Mouse (Mus musculus) liver, embryonic 14.5 days (tissue): ENCODE measurements around the gene Klhl26. TPM values are rescaled to one million over a fixed set of nuclear protein-coding genes. Genes with fewer than 3 reads are reported as not detected.
A peak's percentile ranks its signal among the peaks of the same experiment; 100 is the strongest.

Experiments used
- ATAC-seq: fragments of 200-750 bp; cut with Nextera tagmentation; 2 replicates; pipeline ENCODE4 v1.8.0; 2017; ENCODE audit warnings: moderate number of reproducible peaks, mild to moderate bottlenecking, moderate library complexity; ENCODE audit not compliant: insufficient read depth
- DNase-seq, 3 experiments: peaks; one replicate each; pipeline ENCODE4 v3.0.0-alpha.2; 2012 to 2013; ENCODE audit warnings: low read depth in 3 of 3, low spot score in 3 of 3
- H3K27ac ChIP-seq: fragments of 300-500 bp; sonication (generic); 2 replicates; pipeline ENCODE4 v1.5.1; 2014; ENCODE audit warnings: moderate library complexity, mild to moderate bottlenecking, control low read depth, inconsistent platforms
- H3K27me3 ChIP-seq: fragments of 300-500 bp; sonication (generic); 2 replicates; pipeline ENCODE4 v1.6.1; 2014; ENCODE audit warnings: mild to moderate bottlenecking, low read length, moderate library complexity; ENCODE audit not compliant: control insufficient read depth, insufficient read depth
- H3K36me3 ChIP-seq: fragments of 300-500 bp; sonication (generic); replicated peaks from 2 replicates; pipeline ENCODE4 v1.6.1; 2014; ENCODE audit warnings: low read depth; ENCODE audit not compliant: control insufficient read depth, insufficient read depth
- H3K4me1 ChIP-seq, 2 experiments: fragments of 200-500 bp in 1 of 2; fragments of 300-500 bp in 1 of 2; sonication (generic) in 1 of 2; replicated peaks; 2 replicates each; pipeline ENCODE4 v1.6.1; 2012 to 2014; ENCODE audit warnings: antibody characterized with exemption in 1 of 2, inconsistent platforms in 1 of 2, low read length in 1 of 2; ENCODE audit not compliant: control insufficient read depth in 2 of 2, insufficient read depth in 2 of 2
- H3K4me2 ChIP-seq: fragments of 300-500 bp; sonication (generic); 2 replicates; pipeline ENCODE4 v1.6.1; 2014; ENCODE audit warnings: low read depth, mild to moderate bottlenecking, control low read depth, moderate library complexity
- H3K4me3 ChIP-seq, 2 experiments: fragments of 200-500 bp in 1 of 2; fragments of 300-500 bp in 1 of 2; sonication (generic) in 1 of 2; 2 replicates each; pipeline ENCODE4 v1.5.1; 2012 to 2014; ENCODE audit warnings: low read depth in 2 of 2, low read length in 2 of 2, mild to moderate bottlenecking in 2 of 2, control low read depth in 1 of 2, inconsistent platforms in 1 of 2, moderate library complexity in 1 of 2; ENCODE audit not compliant: insufficient read depth in 1 of 2
- H3K9ac ChIP-seq: fragments of 300-500 bp; sonication (generic); replicated peaks from 2 replicates; pipeline ENCODE4 v1.6.1; 2014; ENCODE audit warnings: mild to moderate bottlenecking, control low read depth, moderate library complexity
- H3K9me3 ChIP-seq: fragments of 300-500 bp; sonication (generic); 2 replicates; pipeline ENCODE4 v1.6.1; 2016; ENCODE audit warnings: low read length, mixed read lengths; ENCODE audit not compliant: control insufficient read depth
- CTCF ChIP-seq: IDR thresholded peaks from 2 replicates; pipeline ENCODE4 v1.5.1; 2016; ENCODE audit warnings: antibody characterized with exemption, low read depth, control low read depth
- EP300 ChIP-seq: IDR thresholded peaks from 2 replicates; pipeline ENCODE4 v1.6.1; 2016; ENCODE audit warnings: antibody characterized with exemption, low read depth
- WGBS: fragments of 180-500 bp; shearing (Covaris S2); extraction: QIAGEN DNeasy Blood & Tissue Kit; methylation state at CpG from one replicate; pipeline ENCODE4 v1.1.7; 2014; ENCODE audit not compliant: insufficient replicate concordance; 5-methylcytosine and 5-hydroxymethylcytosine counted together
- polyA plus RNA-seq, 2 experiments: library from polyadenylated mRNA; depleted of rRNA in 1 of 2; stranded (reverse) in 1 of 2; unstranded in 1 of 2; fragments of >200 nt; fragmentation: Nextera tagmentation in 1 of 2; extraction: Ambion mirVana in 1 of 2; gene quantifications; 2 replicates each; pipeline versions ENCODE4 v1.2.1 to v1.2.3; 2012 to 2014

The Klhl26 gene
- polyA plus RNA-seq, 2 experiments: 5.0 to 6.5 TPM

DNA sequence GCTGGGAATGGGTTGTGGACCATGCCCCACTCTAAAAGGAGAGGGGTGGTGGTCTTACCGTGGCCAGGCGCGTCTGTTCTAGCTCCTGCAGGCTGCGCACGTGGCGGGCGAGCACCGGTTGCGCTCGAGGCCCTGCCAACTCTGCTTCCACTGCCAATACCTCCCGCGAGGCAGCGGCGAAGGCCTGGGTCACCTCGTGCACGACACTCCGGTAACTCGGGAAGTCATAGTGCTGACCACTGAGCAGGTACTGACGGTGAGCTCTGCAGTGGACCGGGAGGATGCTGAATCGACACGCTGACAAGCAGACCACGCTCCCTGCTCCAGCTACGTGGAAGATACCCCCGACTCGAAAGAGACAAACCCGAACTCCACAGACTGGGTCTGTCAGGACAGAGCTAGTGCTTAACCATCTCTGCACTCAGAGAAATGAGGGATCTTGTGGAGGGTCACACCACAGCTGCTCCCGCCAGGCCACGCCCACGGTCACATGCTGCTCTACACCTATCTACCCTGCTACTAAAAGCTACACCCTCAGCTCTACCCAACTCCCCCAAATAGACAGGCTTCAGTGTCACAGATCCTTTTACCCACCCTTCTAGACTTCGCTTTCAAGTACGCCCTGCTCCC is 29.0 kb upstream of the Klhl26 start:
- TF ChIP-seq CTCF (no peak), EP300 (no peak)
- peak overlapping the region; percentile 65 to 77 for H3K4me3 ChIP-seq
- peaks cover 5% of the 10 kb centered on the region; the same call in 1 of the 2 replicates for H3K27me3 ChIP-seq
- no peaks in the 10 kb centered on the region for H3K9me3 ChIP-seq
- H3K9ac ChIP-seq: peak overlapping the region; percentile 83
- DNase-seq (no peak), ATAC-seq (peak; percentile 21)
- WGBS: 41% methylated on average over 32 of the region's 32 CpGs
- peaks cover 21% of the 10 kb centered on the region for H3K36me3 ChIP-seq
- H3K27ac ChIP-seq: peak overlapping the region; percentile 82
- peaks cover 30 to 40% of the 10 kb centered on the region in 2 experiments for H3K4me1 ChIP-seq
- H3K4me2 ChIP-seq: peak overlapping the region; percentile 83

DNA sequence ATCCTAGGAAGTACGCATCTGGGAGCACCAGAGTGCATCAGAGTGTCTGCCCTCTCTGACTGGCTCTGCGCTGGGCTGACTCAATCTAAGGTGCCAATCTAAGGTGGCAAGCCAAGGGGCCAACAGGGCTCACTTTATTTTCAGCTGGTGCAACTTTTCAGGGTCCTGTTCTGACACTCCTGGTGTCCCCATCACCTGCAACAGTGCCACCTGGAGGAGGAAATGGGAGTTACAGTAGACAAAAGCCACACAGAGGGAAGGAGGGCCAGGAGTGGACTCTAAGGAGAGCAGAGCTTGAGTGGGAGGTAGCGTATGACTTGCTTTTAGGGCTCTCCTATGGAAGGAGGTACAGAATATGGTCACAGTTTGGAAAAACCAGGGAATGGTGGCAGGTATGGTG is 28.1 kb upstream of the Klhl26 start:
- H3K4me3 ChIP-seq: no peak overlapping the region
- peaks cover 21% of the 10 kb centered on the region for H3K36me3 ChIP-seq
- H3K27me3 ChIP-seq: peaks cover 5% of the 10 kb centered on the region; the same call in 1 of the 2 replicates
- no peak for ATAC-seq
- H3K27ac ChIP-seq: no peak overlapping the region
- H3K9ac ChIP-seq: no peak overlapping the region
- H3K4me2 ChIP-seq: no peak overlapping the region; the same call in 1 of the 2 replicates
- DNase-seq: peak; percentile 68 to 75 (median 69)
- no peaks in the 10 kb centered on the region for H3K9me3 ChIP-seq
- peaks cover 39 to 50% of the 10 kb centered on the region in 2 experiments for H3K4me1 ChIP-seq
- 61% methylated on average over 3 of the region's 3 CpGs for WGBS
- TF ChIP-seq EP300 (no peak), CTCF (peak; percentile 95)

DNA sequence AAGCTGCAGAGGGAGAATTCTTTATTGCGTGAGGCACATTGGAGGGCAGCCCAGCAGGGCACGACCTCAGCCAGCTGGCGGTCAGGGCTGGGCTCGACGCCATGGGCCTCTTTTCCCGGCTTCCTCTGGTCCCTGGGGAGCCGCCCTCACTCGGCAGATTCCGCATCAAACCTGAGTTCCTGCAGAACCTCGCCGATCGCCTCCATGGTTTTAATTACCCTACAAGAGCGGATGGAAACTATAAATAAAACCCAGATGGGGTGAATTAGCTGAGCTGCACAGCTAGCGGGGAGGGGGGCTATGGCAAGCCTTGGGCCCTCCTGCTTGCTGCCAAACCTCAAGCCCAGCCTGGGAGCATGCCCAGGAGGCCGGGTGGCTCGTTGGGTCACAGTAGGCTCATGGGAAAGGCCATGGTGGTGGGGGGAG is 27.5 kb upstream of the Klhl26 start:
- ATAC-seq (no peak), DNase-seq (no peak)
- TF ChIP-seq EP300: no peak
- no peak for TF ChIP-seq CTCF
- H3K4me1 ChIP-seq: peaks cover 41 to 55% of the 10 kb centered on the region in 2 experiments
- no peak overlapping the region for H3K4me2 ChIP-seq
- H3K27me3 ChIP-seq: peaks cover 5% of the 10 kb centered on the region; the same call in 1 of the 2 replicates
- H3K4me3 ChIP-seq: no peak overlapping the region
- H3K9ac ChIP-seq: no peak overlapping the region
- no peaks in the 10 kb centered on the region for H3K9me3 ChIP-seq
- 86% methylated on average over 16 of the region's 16 CpGs for WGBS
- H3K27ac ChIP-seq: no peak overlapping the region
- H3K36me3 ChIP-seq: peaks cover 21% of the 10 kb centered on the region

DNA sequence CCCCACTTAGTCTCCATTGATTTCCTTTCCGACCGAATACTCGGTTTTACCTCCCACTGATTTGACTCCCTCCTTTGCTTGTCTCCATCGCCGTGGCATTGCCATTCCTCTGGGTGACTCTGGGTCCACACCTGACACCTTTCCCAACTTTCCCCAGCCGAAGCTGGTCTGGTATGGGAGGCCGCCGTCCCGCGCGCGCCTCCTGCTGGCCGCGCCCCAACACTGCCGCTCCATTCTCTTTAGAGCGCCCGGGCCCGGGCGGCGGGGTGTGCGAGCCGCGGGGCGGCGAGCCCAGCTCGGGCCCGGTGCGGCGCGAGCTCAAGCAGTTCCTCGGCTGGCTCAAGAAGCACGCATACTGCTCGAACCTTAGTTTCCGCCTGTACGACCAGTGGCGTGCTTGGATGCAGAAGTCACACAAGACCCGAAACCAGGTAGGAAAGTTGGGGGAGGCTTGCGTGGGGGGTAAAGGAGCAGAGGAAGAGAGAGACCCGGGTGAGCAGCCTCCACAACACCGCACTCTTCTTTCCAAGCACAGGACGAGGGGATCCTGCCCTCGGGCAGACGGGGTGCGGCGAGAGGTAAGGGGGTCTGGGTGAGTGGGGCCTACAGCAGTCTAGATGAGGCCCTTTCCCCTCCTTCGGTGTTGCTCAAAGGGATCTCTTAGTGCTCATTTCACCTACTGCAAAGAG is 26.4 kb upstream of the Klhl26 start:
- peaks cover 9% of the 10 kb centered on the region for H3K27me3 ChIP-seq
- H3K36me3 ChIP-seq: peaks cover 12% of the 10 kb centered on the region
- TF ChIP-seq EP300 (no peak), CTCF (peak; percentile 91)
- H3K9ac ChIP-seq: peak overlapping the region; percentile 29; the same call in 1 of the 2 replicates
- H3K4me1 ChIP-seq: peaks cover 36 to 49% of the 10 kb centered on the region in 2 experiments
- no peaks in the 10 kb centered on the region for H3K9me3 ChIP-seq
- H3K4me2 ChIP-seq: peak overlapping the region; percentile 74
- no peak overlapping the region for H3K27ac ChIP-seq
- 15% methylated on average over 46 of the region's 46 CpGs for WGBS
- H3K4me3 ChIP-seq: no peak overlapping the region; a peak in 1 of 4 replicates
- ATAC-seq: no peak
- no peak for DNase-seq

DNA sequence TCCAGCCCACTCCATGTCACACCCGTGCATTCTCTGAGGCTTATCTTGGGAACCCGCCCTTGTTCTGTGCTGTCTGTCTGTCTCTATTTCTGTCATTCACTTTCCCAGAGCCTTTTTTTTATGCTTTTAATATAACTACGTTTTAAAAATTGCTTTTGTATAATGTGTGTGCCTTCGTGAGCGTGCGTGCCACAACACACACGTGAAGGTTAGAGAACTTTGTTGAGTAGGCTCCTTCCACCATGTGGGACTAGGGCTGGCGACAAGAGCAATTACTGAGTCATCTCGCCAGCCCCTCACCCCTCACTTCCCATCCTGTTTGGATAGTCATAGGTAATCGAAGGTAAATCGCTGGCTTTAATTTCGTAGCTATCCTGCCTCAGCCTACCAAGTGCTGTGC is 25.8 kb upstream of the Klhl26 start:
- DNase-seq (no peak), ATAC-seq (no peak)
- Histone ChIP-seq H3K27me3 (peaks cover 14% of the 10 kb centered on the region), H3K4me2 (peak overlapping the region; percentile 74), H3K4me1 (peaks cover 36 to 49% of the 10 kb centered on the region in 2 experiments), H3K4me3 (peak overlapping the region; percentile 11 to 26; a peak in 2 of 4 replicates), H3K9me3 (no peaks in the 10 kb centered on the region), H3K27ac (no peak overlapping the region), H3K9ac (peak overlapping the region; percentile 36), H3K36me3 (peaks cover 6% of the 10 kb centered on the region)
- 25% methylated on average over 12 of the region's 12 CpGs for WGBS
- TF ChIP-seq CTCF (no peak), EP300 (no peak)
